Mouse (Mus musculus): ENCODE measurements around the gene Hdac5.

Gene Hdac5

DNA sequence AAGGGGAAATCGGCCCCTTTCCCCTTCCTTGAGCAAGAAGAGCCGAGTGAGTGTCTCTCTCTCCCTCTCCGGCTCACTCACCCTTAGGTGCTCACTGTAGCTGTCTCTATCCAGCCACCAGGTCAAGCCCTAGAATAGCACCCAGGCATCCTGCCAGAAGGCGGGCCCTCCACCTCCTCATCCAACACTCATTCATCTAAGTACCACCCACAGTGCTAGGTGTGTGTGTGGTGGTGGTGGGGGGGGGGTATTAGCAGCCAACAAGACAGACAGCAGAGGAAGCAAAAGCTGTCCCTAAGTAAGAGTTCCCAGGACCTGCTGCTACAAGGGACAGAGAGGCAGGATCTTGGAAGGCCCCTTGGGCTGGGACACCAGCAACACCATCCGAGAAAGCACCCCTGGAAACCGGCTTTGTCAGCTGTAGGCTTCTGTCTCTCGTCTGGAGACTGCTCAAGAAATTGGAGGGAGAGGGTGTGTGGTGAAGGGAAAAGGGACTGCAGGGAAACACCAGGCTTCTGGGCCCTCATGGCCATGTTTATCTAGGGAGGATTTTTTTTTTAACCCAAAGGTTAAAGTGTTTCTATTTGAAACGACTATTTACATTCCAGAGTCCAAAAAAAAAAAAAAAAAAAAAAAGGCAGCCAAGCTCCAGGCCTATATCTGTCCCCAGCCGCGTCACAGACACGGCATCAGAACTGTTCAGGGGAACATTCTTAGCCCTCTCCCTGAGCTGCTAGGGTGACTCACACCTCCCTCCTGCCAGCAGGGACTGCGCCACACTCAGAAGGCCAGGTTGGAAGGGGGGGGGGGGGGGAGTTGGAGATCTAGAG, 13.7 kb downstream of the Hdac5 start:
- no peak for DNase-seq (ENCODE audit: low spot score in 2 of 2)

GRCm38 (mm10) chr11:102215511-102215910, 14.5 kb downstream of the Hdac5 start:
- DNase-seq (ENCODE audit: low spot score in 2 of 2) = no peak

DNA sequence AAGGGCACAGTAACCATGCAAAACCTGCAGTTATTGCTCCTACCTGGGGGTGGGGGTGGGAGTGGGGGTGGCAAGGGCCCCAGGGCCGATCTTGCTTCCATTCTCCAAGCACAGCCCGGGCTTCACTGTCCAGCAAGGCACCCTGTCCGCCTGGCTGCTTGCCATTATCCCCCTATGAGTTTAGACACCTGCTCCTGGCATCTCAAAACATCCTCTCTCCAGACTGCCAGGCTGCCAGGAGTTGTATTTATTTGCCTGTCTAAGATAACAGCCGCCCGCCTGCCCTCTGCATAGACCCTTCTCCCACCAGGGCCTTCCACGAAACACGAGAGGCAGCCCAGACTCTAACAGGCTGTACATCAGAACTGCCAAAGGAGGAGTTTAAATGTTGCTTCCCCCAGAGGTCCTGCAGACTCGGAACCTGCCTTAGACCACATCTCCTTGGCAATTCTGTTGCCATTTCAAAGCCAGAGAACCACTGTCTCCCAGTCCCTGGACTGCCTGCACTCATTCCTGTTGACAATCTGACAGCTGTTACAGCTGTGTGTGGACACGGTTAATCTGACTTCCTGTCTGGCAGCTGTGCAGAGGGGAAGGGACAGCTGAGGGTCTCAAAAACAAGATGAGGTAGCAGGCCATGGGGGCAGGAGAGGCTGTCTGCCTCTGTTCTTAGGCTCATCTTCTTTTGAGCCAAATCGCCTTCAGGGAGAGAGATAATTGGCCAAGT, 15.4 kb downstream of the Hdac5 start:
- no peak for DNase-seq (ENCODE audit: low spot score in 2 of 2)

DNA sequence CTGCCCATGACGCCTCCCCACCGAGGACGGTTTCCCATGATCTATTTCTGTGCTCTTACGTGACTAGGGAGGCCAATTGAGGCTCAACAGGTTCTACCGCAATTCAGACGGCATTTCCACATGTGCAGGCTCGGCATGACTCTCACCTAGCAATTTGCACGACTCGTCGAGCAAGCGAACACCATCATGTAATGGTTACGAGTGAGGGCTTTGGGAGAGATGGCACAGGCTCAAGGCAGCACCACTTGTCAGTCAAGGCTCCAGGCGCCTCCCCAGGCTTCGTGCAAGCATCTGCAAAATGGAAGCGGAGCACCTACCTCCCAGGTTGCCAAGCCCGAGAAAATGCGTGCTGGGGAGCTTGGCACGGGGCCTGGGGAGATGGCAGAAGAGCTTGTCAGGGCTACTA, 18.0 kb downstream of the Hdac5 start:
- DNase-seq (ENCODE audit: low spot score in 2 of 2) = no peak

GRCm38 (mm10) chr11:102211011-102211410, 19.0 kb downstream of the Hdac5 start:
- DNase-seq (ENCODE audit: low spot score in 2 of 2) = no peak

- DNase-seq (ENCODE audit: low spot score in 2 of 2) = no peak
Observed at GRCm38 (mm10) chr11:102210185-102210584, 19.8 kb downstream of the Hdac5 start.

DNA sequence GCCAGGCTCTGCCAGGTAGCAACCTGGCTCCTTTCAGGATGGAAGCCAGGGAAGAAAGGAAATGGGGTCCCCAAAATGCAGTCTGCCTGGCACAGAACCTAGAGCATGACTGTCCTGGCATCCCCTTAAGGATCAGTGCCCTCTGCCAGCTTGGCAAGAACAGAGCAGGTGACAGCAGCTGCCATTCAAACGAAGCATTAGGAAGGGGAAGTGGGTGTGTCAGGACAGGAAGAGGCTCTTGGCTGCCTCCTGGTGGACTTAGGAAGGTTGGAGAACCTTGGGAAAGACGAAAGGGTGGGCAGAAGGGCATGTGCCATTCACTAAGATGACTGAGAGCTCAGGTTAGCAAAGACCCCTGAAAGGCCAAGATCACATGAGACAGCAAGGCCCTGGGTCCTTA, 20.2 kb downstream of the Hdac5 start:
- DNase-seq (ENCODE audit: low spot score in 2 of 2) = no peak

DNA sequence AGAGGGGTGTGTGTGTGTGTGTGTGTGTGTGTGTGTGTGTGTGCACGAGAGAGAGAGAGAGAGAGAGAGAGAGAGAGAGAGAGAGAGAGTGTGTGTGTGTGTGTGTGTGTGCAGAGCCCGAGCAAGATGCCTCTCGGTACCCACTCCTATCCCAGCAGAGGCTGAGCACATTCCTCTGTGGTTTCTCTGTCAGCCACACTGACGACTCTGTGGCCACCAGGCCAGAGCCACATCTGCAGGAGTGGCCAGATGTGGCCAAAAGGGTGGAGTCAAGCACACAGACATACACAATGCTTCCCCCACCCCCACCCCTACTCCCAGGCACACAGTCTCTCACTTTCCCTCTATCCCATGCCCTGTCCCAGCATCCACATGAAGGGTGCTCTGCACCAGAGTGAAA, 21.1 kb downstream of the Hdac5 start:
- no peak for DNase-seq (ENCODE audit: low spot score in 2 of 2)

DNA sequence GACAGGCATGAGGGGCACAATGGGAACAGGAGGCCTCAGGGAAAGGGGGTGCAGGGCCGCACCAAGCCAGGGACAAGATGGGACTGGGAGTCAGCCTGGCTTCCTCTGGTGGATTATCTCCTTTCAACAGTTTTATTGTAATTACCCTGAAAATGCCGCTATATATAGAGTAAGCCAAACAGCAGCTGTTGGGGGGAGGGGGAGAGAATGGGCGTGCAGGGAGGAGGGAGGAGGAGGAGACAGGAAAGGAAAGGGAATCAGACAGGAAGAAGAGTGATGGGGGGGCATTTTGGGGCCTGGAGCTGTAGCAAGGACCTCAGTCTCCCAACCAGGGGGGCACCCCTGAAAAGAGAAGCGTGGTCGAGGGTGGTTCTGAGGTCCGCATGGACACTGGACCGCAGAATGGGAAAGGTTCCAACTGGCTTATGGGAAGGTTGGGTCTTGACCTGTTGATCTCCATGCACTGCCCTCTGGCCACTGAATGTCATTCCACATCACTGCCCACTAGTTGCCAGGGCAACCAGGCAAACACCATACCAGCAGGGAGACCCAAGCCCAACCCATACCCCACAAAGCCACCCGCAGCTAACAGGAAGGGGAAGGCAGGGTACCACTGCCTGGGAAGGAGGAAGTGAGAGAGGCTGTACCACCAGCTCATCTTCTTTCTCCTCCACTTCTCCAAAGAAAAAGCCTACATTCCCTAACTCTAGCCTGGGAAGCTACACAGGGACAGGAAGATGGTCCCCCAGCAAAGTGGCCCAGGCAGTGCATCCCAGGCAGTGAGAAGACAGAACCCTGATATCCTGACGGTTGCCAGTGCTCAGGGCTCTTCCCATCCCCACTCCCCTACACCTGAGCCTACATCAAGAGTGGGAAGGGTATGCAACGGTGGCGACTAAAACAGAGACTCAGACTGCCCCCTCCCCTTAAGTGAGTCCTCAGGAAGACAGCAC, 21.9 kb downstream of the Hdac5 start:
- DNase-seq (ENCODE audit: low spot score in 2 of 2) = no peak

DNA sequence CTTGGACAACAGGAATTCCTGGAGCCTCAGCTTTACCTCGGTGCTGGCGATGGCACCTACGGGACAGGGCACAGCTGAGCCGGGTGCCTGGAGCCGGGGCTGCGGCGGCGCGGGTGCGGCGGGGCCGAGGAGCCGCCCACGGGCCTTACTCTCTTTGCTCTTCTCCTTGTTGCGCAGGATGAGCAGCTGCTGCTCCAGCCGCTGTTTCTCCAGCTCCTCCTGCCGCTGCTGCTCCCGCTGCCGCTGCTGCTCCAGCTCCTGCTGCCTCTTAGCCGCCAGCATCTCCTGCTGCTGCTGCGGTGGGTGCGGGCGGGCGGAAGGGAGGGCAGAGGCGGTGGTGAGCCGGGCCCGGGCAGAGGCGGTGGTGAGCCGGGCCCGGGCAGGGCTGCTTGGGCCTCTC, 23.5 kb downstream of the Hdac5 start:
- no peak for DNase-seq (ENCODE audit: low spot score in 2 of 2)

- no peak for DNase-seq (ENCODE audit: low spot score in 2 of 2)
Observed at GRCm38 (mm10) chr11:102201408-102201821, 28.6 kb downstream of the Hdac5 start.

GRCm38 (mm10) chr11:102199856-102200255, 30.1 kb downstream of the Hdac5 start:
- peak in 1 of 2 experiments; percentile 60 for DNase-seq (ENCODE audit: low spot score in 2 of 2)

GRCm38 (mm10) chr11:102198245-102198644, 31.7 kb downstream of the Hdac5 start:
- no peak for DNase-seq (ENCODE audit: low spot score in 2 of 2)

DNA sequence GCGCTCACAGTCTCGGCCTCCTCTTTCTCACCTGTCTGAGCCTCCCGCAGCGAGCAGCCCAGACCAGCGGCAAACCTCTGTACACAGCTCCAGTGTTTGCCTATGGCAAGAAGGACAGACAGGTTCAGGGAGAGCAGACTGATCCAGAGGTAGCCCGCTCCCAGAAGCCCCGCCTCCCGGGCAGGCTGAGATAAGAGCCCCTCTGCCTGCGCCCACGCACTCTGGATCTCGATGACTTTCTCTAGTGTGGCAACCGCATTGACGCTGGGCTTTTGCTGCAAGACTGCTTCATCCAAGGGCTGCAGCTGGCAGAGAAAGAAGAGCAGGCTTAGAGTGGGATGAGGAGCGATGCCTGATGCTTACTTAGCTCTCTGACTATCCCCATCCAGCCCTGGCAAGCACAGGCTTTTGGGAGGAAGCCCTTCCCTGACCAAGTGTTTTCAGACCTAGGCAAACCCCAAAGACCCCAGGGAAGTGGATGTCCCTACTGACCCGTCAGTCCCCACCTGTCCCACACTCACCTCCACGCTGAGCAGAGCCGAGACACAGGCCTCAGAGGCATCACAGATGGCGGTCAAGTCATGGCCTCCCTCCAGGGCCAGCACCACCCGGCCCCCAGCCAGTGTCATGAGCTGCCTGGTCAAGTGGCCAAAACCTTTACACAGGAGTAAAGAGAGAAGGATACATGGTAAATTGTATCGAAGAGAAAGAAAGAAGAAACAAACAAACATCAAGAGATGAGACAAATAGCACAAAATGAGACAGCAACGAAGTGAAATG, 33.8 kb downstream of the Hdac5 start:
- no peak for DNase-seq (ENCODE audit: low spot score in 2 of 2)

GRCm38 (mm10) chr11:102193657-102194440, 36.1 kb downstream of the Hdac5 start:
- DNase-seq (ENCODE audit: low spot score in 2 of 2) = no peak

DNA sequence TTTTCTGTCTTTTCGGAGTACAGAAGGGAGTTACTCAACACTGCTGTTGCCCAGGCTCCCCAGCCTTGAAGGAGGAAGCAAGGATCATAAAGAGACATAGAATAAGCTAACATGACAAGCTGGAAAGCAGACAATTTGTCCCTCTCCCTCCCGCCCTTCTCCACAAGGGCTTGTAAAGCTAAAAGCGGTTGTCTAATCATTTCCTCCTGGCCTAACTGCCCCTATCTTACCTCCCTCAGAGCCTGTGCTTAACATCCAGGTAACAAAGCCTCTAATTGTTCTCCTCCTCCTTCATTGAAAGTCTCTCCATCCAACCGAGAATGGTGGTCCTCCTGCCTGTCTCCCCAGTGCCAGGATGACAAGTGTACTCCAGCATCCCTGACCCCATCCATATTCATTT, 39.1 kb downstream of the Hdac5 start:
- no peak for DNase-seq (ENCODE audit: low spot score in 2 of 2)

- DNase-seq (ENCODE audit: low spot score in 2 of 2) = peak; percentile 85 to 89
Observed at GRCm38 (mm10) chr11:102189461-102190436, 40.2 kb downstream of the Hdac5 start, which contains the start of gene G6pc3. Gene G6pc3 (plus strand): TSS chr11:102189620.

DNA sequence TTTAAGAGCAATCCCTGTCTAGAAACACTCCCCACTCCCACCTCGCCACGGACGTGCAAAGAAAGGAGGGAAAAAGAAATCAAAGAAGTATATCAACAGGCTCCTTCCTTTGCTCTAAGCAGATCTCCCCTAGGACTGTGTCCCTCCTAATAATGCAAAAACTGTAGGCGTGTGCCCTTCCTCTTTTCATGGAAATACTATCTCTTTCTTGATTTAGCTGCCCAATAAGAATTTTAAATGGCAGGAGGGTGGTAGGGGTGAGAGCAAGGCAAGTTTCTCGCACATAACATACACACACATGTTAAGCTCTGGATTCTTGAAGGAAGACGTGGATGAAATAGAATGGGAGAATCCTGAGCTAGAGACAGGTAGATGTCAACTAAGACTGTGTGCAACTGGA, 41.0 kb downstream of the Hdac5 start:
- DNase-seq (ENCODE audit: low spot score in 2 of 2) = no peak

DNA sequence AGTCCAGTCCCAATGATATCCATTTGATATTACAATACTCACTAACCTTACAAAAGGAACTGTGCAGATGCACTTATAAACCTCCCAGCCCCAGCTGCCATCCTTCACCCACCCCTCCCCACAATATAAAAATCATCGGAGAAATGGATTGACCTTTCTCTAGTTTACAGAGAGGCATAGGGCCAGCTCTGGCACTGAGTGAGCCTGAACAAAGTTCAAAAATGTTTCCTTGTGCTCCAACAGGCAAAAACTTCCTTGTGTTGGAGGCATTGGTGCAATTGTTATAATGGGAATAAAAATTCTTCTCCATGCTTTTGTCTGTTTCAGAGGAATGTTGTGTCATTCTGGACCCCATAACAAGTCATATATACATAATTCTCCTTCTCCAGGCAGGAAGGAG, 43.7 kb downstream of the Hdac5 start:
- DNase-seq (ENCODE audit: low spot score in 2 of 2) = no peak
